Mouse (Mus musculus): Measurements from ENCODE around the gene Car9. TPM values are rescaled to one million over a fixed set of nuclear protein-coding genes. Genes with fewer than 3 reads are reported as not detected.

Car9 gene
- polyA plus RNA-seq, 2 experiments, result 1.0 to 4.9 TPM

DNA sequence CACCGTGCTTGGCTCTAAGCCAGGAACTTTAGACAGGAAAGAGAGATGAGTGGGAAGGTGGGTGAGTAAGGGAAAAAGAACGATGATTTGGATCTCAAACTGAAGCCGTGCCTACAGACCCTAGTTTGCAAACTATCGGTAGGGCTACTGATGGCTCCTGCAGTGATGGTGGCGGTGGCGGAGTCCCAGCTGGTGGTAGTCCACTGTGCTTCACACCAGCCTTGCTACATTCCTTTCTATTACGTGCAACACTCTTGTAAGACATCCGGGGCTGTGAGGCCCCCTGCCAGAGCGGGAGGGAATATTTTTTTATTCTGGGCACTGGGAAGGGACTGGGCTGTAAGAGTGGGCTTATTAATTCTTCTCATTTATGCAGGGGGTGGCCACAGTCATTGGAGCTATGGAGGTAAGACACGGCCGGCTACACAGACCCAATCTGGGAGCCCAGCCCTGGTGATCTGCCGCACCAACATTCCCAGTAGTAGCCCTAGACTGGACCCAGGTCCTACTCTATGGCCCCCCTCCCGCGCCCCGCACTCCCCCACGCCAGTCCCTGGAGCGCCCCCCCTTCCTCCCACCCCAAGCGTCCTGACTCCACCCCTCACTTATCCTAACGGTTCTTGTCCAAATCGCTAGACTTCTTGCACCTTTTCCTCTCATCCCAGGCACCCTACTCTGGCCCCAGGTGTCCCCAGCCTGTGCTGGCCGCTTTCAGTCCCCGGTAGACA lies 1.3 kb downstream of the Car9 start:
- 6% methylated on average over 22 of the region's 22 CpGs for WGBS
- Histone ChIP-seq H3K27ac (replicated peaks; ENCODE audit: low read depth, low read length) (no peak overlapping the region), H3K9ac (ENCODE audit: low read depth, low read length, severe bottlenecking) (peak overlapping the region; percentile 52), H3K4me1 (ENCODE audit: control insufficient read depth, insufficient read depth, low read length) (peaks cover 24% of the 10 kb centered on the region), H3K4me3 (replicated peaks; ENCODE audit: low read length) (peak overlapping the region; percentile 48), H3K27me3 (ENCODE audit: control insufficient read depth, insufficient read depth, low read length) (no peaks in the 10 kb centered on the region), H3K4me2 (replicated peaks; ENCODE audit: low read depth, low read length, severe bottlenecking) (peak overlapping the region; percentile 77), H3K36me3 (ENCODE audit: control insufficient read depth, insufficient read depth, low read length) (no peaks in the 10 kb centered on the region), H3K9me3 (ENCODE audit: control insufficient read depth, low read length) (no peaks in the 10 kb centered on the region)
- no peak for DNase-seq (ENCODE audit: low spot score)
- ATAC-seq (ENCODE audit: low FRiP score, low read depth), result peak; percentile 27
- TF ChIP-seq POLR2A (IDR thresholded peaks at IDR 0.05; ENCODE audit: borderline replicate concordance, extremely low read depth, insufficient read depth, insufficient read length), result no peak

DNA sequence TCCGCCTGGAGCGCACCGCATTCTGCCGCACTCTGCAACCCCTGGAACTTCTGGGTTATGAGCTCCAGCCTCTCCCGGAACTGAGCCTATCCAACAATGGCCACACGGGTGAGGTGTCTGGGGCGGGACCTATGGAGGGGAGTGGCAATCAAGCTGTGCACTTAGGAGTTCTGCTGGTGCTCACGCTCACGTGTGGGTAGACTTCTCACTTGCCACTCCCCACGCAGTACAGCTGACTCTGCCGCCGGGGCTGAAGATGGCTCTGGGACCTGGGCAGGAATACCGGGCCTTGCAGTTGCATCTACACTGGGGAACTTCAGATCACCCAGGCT lies 1.9 kb downstream of the Car9 start:
- Histone ChIP-seq H3K27me3 (ENCODE audit: control insufficient read depth, insufficient read depth, low read length) (no peaks in the 10 kb centered on the region), H3K4me3 (replicated peaks; ENCODE audit: low read length) (peak overlapping the region; percentile 48), H3K9ac (ENCODE audit: low read depth, low read length, severe bottlenecking) (peak overlapping the region; percentile 52), H3K36me3 (ENCODE audit: control insufficient read depth, insufficient read depth, low read length) (no peaks in the 10 kb centered on the region), H3K9me3 (ENCODE audit: control insufficient read depth, low read length) (no peaks in the 10 kb centered on the region), H3K4me1 (ENCODE audit: control insufficient read depth, insufficient read depth, low read length) (peaks cover 24% of the 10 kb centered on the region), H3K27ac (replicated peaks; ENCODE audit: low read depth, low read length) (no peak overlapping the region), H3K4me2 (replicated peaks; ENCODE audit: low read depth, low read length, severe bottlenecking) (peak overlapping the region; percentile 77)
- ATAC-seq (ENCODE audit: low FRiP score, low read depth) (peak; percentile 76), DNase-seq (ENCODE audit: low spot score) (peak; percentile 49)
- WGBS, result 10% methylated on average over 13 of the region's 13 CpGs
- 0 out of 2 replicates have a peak, but pooled peaks have one; percentile 35 for TF ChIP-seq POLR2A (IDR thresholded peaks at IDR 0.05; ENCODE audit: borderline replicate concordance, extremely low read depth, insufficient read depth, insufficient read length)

DNA sequence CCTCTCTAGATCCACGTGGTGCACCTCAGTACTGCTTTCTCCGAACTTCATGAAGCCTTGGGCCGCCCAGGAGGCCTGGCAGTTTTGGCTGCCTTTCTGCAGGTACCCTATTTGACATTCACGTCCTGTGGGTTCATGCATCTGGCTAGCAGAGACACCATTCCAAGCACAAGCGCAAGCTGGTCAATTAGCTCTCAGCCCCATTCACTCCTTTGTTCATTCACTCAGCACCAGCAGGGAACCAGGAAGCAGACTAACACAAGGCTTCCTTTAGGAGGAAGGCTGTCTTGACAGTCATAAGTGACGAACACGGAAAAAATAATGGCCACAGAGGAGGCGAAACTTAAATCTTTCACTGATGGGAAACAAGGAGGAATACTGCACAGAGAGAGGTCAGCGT lies 2.3 kb downstream of the Car9 start:
- no peak for DNase-seq (ENCODE audit: low spot score)
- H3K9ac ChIP-seq (ENCODE audit: low read depth, low read length, severe bottlenecking), result peak overlapping the region; percentile 52; the same call in 1 of the 2 replicates
- peak overlapping the region; percentile 77 for H3K4me2 ChIP-seq (replicated peaks; ENCODE audit: low read depth, low read length, severe bottlenecking)
- H3K36me3 ChIP-seq (ENCODE audit: control insufficient read depth, insufficient read depth, low read length), result no peaks in the 10 kb centered on the region
- no peaks in the 10 kb centered on the region for H3K9me3 ChIP-seq (ENCODE audit: control insufficient read depth, low read length)
- H3K4me3 ChIP-seq (replicated peaks; ENCODE audit: low read length), result peak overlapping the region; percentile 48
- H3K27me3 ChIP-seq (ENCODE audit: control insufficient read depth, insufficient read depth, low read length), result no peaks in the 10 kb centered on the region
- TF ChIP-seq POLR2A (IDR thresholded peaks at IDR 0.05; ENCODE audit: borderline replicate concordance, extremely low read depth, insufficient read depth, insufficient read length), result no peak
- H3K4me1 ChIP-seq (ENCODE audit: control insufficient read depth, insufficient read depth, low read length), result peaks cover 24% of the 10 kb centered on the region
- 39% methylated on average over 9 of the region's 9 CpGs for WGBS
- ATAC-seq (ENCODE audit: low FRiP score, low read depth), result no peak
- no peak overlapping the region for H3K27ac ChIP-seq (replicated peaks; ENCODE audit: low read depth, low read length)

DNA sequence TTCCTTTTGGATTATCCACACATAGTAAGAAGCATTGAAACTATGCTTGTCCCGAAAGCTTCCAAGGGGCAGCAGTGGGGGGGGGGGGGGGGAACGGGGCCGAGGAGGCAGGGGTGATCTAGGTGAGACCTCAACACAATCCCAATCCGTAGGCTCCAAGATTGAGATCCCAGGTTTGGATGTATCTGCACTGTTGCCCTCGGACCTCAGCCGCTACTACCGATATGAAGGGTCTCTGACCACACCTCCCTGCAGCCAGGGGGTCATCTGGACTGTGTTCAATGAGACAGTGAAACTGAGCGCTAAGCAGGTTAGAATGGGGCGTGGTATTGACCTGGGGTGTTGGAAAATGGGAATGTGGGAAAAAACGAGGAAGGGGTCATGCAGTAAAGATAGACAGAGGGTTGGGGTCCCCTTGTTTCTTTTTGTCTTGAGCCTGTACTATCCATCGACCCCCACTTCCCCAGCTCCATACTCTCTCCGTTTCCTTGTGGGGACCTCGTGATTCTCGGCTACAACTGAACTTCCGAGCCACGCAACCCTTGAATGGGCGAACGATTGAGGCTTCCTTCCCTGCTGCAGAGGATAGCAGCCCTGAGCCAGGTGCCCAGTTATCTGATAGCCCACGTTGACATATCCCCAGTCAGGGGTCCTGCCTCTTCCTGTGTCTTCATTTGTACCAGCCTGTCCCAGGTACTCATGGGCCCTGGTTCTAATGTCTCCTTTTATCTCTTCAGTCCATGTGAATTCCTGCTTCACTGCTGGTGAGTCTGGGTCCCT lies 5.1 kb downstream of the Car9 start:
- H3K27ac ChIP-seq (replicated peaks; ENCODE audit: low read depth, low read length), result no peak overlapping the region
- ATAC-seq (ENCODE audit: low FRiP score, low read depth), result no peak
- peaks cover 2% of the 10 kb centered on the region for H3K36me3 ChIP-seq (ENCODE audit: control insufficient read depth, insufficient read depth, low read length)
- no peak overlapping the region for H3K4me2 ChIP-seq (replicated peaks; ENCODE audit: low read depth, low read length, severe bottlenecking)
- H3K9ac ChIP-seq (ENCODE audit: low read depth, low read length, severe bottlenecking), result no peak overlapping the region
- peaks cover 23% of the 10 kb centered on the region for H3K4me1 ChIP-seq (ENCODE audit: control insufficient read depth, insufficient read depth, low read length)
- H3K9me3 ChIP-seq (ENCODE audit: control insufficient read depth, low read length), result no peaks in the 10 kb centered on the region
- no peak overlapping the region for H3K4me3 ChIP-seq (replicated peaks; ENCODE audit: low read length)
- no peak for TF ChIP-seq POLR2A (IDR thresholded peaks at IDR 0.05; ENCODE audit: borderline replicate concordance, extremely low read depth, insufficient read depth, insufficient read length)
- 81% methylated on average over 18 of the region's 19 CpGs for WGBS
- no peak for DNase-seq (ENCODE audit: low spot score)
- H3K27me3 ChIP-seq (ENCODE audit: control insufficient read depth, insufficient read depth, low read length), result no peaks in the 10 kb centered on the region

DNA sequence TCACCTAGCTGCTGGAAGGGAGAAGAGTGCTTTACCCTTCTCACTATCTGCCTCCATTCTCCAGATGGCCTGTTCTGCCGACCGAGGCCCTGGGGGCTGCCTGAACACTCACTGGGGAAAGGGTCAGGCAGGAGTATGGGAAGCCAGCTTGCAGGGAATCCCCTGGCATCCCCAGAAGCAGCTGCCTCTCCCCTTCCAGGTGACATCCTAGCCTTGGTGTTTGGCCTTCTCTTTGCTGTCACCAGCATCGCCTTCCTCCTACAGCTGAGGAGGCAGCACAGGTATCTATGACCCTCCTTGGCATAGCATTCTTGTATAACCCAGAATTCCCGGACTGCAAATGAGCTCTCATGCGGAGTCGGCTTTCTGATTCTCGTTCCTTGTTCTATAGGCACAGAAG lies 5.9 kb downstream of the Car9 start:
- no peak for TF ChIP-seq POLR2A (IDR thresholded peaks at IDR 0.05; ENCODE audit: borderline replicate concordance, extremely low read depth, insufficient read depth, insufficient read length)
- H3K9me3 ChIP-seq (ENCODE audit: control insufficient read depth, low read length), result no peaks in the 10 kb centered on the region
- ATAC-seq (ENCODE audit: low FRiP score, low read depth) (no peak), DNase-seq (ENCODE audit: low spot score) (no peak)
- no peak overlapping the region for H3K4me2 ChIP-seq (replicated peaks; ENCODE audit: low read depth, low read length, severe bottlenecking)
- peaks cover 10% of the 10 kb centered on the region for H3K36me3 ChIP-seq (ENCODE audit: control insufficient read depth, insufficient read depth, low read length)
- no peak overlapping the region for H3K27ac ChIP-seq (replicated peaks; ENCODE audit: low read depth, low read length)
- H3K27me3 ChIP-seq (ENCODE audit: control insufficient read depth, insufficient read depth, low read length), result no peaks in the 10 kb centered on the region
- WGBS, result 55% methylated on average over 7 of the region's 7 CpGs
- no peak overlapping the region for H3K9ac ChIP-seq (ENCODE audit: low read depth, low read length, severe bottlenecking)
- H3K4me1 ChIP-seq (ENCODE audit: control insufficient read depth, insufficient read depth, low read length), result peaks cover 17% of the 10 kb centered on the region
- no peak overlapping the region for H3K4me3 ChIP-seq (replicated peaks; ENCODE audit: low read length)
